Mouse (Mus musculus) adipocyte (in vitro differentiated cells): ENCODE measurements at regions not wholly inside any gene's neighbourhood (a gene's known extent, or its start where the extent isn't known, plus 50 kb on each side); places are given as distances from the start of the nearest gene placed in this dataset.

Experiments
- DNase-seq: peaks from one replicate; pipeline ENCODE4 v3.0.0-alpha.2; 2016; ENCODE audit warnings: low spot score

DNA sequence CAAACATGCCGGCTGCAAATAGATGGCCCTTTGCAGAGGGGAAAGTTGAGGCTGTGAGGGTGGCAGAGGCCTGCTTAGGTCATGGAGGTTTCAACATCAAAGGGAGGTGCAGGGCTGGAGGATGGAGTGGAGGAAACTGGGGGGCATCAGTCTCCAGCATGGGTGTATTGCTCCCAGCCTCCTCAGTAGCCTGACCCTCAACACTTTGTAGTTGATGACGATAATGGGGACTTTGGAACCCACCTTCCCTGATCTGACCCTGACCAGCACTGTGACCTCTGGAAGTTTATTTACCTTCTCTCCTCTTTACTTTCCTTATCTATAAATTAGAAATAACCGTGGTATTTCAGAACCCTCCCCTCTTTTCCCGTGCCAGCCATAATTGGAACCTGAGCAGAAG lies 56.2 kb downstream of the Gm26897 start:
- no peak for DNase-seq

DNA sequence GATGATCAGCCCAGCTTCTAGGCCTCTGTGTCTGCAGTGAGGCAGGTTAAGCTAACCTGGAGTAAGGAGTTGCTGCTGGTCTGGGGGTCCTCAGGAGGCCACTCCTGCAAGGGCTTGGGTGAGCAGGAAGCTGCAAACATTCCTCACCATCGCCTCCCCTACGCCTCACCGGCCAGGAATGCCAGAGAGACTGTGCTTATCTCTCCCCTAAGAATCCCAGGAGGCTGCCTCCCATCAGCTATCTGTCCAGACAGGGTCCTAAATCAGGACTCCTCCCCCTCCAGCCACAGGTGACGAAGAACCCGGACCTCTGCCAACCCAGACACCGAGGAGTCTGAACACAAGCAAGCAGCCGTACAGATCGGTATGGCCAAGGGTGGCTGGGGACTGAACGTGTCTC lies 56.8 kb downstream of the Gm26897 start:
- no peak for DNase-seq

- DNase-seq: no peak
Measured at GRCm38 (mm10) chr5:111791089-111791561, 57.4 kb downstream of the Gm26897 start.

GRCm38 (mm10) chr5:111792746-111793145 lies 59.0 kb downstream of the Gm26897 start:
- DNase-seq: no peak

DNA sequence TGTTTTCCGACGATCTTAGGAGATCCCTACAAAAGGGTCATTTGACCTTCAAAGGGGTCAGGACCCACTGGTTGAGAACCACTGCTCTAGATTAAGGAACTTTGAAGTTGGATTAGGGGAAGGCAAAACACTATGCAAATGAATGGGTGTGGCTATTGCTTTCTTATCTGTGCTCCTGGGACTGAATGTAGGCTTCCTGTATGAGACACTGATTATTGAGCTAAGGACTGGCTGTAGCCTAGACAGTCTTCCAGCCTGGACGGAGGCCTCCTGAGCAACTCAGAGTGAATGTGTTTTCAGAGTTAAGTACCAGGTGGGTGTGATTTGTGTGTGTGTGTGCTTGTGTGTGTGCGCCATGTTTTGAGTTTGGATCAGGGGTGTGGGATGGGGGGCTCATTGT lies 59.5 kb downstream of the Gm26897 start:
- DNase-seq: no peak

DNA sequence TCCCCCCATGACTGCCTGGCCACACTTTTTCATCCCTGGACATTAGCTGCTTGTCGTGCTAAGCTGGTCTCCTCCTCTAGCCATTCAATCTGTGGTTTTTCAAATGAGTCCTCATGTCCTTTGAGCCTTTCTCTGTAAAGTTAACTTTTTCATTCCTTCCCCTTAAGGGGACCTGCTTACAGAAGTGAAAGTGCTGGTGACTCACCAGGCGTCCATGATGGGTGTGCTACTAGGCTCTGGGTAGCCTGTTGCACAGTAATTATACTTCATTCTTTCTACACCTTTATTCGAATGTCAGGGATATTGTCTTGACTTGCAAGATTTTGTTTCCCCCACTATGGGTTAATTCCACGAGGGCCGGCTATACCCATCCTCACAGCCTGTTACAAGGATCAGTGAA lies 63.2 kb downstream of the Gm26897 start:
- DNase-seq: no peak

DNA sequence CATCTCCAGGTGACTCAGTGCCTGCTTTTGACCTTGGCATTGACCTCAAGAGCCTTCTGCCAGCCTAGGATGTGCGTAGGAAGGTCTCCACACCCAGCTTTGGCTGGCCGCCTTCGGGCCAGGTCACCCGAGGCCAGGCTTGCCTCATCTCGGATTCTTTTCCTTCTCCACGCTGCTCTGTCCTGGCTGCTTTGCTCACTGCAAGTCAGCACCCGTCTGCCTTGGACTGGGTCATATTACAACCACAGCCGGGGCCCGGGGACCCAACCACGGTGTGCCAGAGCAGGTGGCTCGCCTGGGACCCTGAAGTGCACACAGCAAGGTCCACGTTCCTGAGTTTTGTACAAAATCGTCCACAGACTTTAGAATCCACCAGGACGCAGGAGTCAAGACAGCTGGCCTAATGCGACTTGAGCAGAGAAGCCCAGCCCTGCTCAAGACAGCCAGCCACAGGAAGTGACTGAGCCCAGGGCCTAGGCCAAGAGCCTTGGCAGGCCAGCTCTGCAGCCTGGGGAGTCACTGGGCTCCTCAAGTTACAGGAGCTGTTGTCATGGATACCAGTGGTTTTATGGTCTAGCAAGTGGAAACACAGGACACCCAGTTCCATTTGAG lies 66.1 kb downstream of the Gm26897 start:
- peak; percentile 93 for DNase-seq

- no peak for DNase-seq
Measured at GRCm38 (mm10) chr5:111800511-111800910, 66.8 kb downstream of the Gm26897 start.

GRCm38 (mm10) chr5:111801051-111801450 lies 67.3 kb downstream of the Gm26897 start:
- DNase-seq: no peak

DNA sequence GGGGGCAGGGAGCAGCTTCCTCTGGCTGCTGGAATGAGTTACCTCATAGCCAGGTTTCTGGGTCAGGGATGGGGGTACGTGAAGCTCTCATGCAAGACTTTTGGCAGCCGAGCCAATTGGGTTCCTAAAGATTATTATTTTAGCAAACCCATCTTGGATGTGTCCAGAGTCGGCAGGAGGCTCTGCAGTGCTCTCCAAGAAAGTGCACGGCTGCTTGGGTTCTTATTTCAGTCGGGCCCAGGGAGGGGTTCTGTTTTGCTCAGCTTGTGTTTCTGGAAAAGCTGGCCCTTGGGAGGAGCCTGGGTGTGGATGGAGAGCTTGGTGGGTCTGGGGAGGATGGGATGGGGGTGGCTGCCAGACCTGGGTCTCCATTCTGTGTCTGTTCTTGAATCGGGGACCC lies 70.8 kb downstream of the Gm26897 start:
- DNase-seq: peak; percentile 18

DNA sequence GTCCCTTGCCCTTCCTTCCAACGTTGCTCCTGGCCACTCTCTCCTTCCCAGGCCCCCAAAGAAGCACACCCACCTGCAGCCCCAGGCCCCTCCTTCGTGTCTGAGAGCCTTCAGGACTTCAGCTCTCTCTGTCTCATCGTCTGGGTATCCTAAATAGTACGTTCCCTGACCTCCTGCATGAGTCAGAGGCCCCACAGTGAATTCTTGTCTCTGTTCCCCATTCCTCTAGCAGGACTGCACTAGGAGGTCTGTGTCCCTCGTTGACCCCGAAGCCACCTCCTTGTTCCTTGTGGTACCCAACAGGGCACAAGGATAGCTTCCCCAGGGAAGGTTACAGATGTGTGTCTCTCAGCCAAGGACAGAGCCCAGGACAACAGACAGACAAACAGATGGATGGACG lies 71.4 kb downstream of the Gm26897 start:
- no peak for DNase-seq

- peak; percentile 71 for DNase-seq
Measured at GRCm38 (mm10) chr5:111805761-111806191, 72.1 kb downstream of the Gm26897 start.

- peak; percentile 53 for DNase-seq
Measured at GRCm38 (mm10) chr5:111810079-111810808, 76.5 kb downstream of the Gm26897 start.

DNA sequence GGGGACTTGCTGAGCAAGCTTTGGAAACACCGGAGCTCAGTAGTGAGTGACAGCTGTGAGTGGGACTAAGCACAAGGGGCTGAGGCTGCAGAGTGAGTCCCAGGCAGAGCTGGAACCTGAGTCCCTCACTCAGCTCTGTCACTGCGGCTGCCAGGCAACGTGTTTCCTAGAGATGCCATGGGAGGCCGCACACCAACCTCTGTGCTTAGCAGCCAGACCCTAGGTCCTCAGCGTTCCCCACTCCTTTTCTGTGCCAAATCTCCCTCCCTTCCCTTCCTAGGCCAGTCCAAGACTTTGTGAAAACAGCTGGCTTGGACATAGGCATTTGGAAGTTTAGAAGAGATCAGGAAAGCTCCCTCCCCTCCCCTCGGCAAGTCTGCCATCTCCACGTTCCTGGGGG lies 78.9 kb downstream of the Gm26897 start:
- DNase-seq: no peak

GRCm38 (mm10) chr5:111813090-111813753 lies 79.5 kb downstream of the Gm26897 start:
- no peak for DNase-seq

- DNase-seq: no peak
Measured at GRCm38 (mm10) chr5:111814893-111815760, 81.4 kb downstream of the Gm26897 start.

GRCm38 (mm10) chr5:111820963-111821362 lies 87.2 kb downstream of the Gm26897 start:
- DNase-seq: no peak

- DNase-seq: peak; percentile 19
Measured at GRCm38 (mm10) chr5:111822882-111823281, 89.2 kb downstream of the Gm26897 start.

DNA sequence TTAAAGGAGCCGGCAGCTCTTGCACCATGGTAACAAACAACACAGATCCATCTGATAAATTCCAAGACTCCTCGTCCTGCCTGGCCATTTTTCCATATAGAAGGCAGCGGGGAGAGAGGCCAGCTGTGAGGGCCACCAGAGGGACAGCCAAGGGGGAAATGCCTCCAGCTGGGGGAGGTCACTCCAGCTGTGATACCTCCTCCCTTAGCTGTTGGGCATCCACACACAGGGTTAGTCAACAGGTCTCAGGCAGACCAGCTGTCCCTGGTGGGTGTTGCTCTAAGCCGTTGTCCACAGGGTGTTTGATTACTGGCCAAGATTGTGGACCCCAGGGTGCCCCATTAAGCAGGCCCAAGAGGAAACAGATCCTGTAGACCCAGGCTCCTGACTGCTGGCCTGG lies 89.7 kb downstream of the Gm26897 start:
- no peak for DNase-seq

DNA sequence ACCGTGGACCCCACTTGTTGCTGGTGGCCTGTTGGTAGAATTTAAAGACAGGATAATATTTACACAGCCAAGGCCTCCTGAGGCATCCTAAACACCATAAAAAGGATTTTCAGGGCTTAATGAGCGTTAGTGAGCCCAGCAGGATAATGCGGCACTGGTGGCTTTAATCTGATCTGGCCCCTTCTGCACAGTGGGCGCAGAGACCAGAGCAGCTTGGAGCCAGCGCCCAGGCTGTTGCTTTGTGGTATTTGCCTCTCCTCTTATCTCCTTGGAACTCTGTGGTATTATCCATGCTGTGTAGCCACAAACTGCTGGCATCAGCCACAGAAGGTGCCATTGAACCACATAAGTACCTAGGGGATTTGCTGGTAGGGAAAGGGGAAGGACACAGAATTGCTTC lies 90.1 kb downstream of the Gm26897 start:
- DNase-seq: no peak

GRCm38 (mm10) chr5:111824600-111825130 lies 90.9 kb downstream of the Gm26897 start:
- no peak for DNase-seq

- DNase-seq: no peak
Measured at GRCm38 (mm10) chr5:111829891-111830290, 96.2 kb downstream of the Gm26897 start.
